Mouse (Mus musculus) v-Abl transformed pro-B cells (cell line): Measurements from ENCODE around the gene Ints4.

Experiments
- in situ Hi-C, 2 experiments: fragments of 400-800 bp; cut with MboI; formaldehyde crosslinking; loops; one replicate each; pipeline ENCODE4 v1.15.1; 2025; ENCODE audit not compliant: unreplicated experiment in 2 of 2

Ints4 gene

GRCm38 (mm10) chr7:97519935-97520334 lies 39.2 kb downstream of the Ints4 start:
- in situ Hi-C loops, result no loop called here

GRCm38 (mm10) chr7:97535531-97535930 lies 54.8 kb downstream of the Ints4 start:
- in situ Hi-C loops, result no loop called here

GRCm38 (mm10) chr7:97536571-97536970 lies 55.8 kb downstream of the Ints4 start:
- in situ Hi-C loops, result no loop called here

- in situ Hi-C loops, result no loop called here
These were observed 65.7 kb downstream of the Ints4 start for GRCm38 (mm10) chr7:97546462-97546861.

- in situ Hi-C loops, result no loop called here
These were observed 68.5 kb downstream of the Ints4 start for GRCm38 (mm10) chr7:97549301-97549700.

GRCm38 (mm10) chr7:97550673-97551072 lies 69.9 kb downstream of the Ints4 start:
- in situ Hi-C loops, result loop anchor here in 1 of 2 experiments (25.0 kb wide), 1 partner anchor 113 kb away; no protein-coding TSS in a partner anchor

- in situ Hi-C loops, result loop anchor here in 1 of 2 experiments (25.0 kb wide), 1 partner anchor 126 kb away; no protein-coding TSS in a partner anchor
These were observed 82.8 kb downstream of the Ints4 start for GRCm38 (mm10) chr7:97563576-97563975.

GRCm38 (mm10) chr7:97569372-97569771 lies 88.6 kb downstream of the Ints4 start:
- in situ Hi-C loops, result loop anchor here in 1 of 2 experiments (25.0 kb wide), 1 partner anchor 132 kb away; no protein-coding TSS in a partner anchor

- in situ Hi-C loops, result loop anchor here (10.0 to 25.0 kb wide), 3 partner anchors 124 to 146 kb away; partner anchors contain the start of gene Clns1a (in 1 of the 2)
These were observed 89.6 kb downstream of the Ints4 start for GRCm38 (mm10) chr7:97570389-97570788.

GRCm38 (mm10) chr7:97578361-97579066 lies 97.8 kb downstream of the Ints4 start:
- in situ Hi-C loops, result loop anchor here in 1 of 2 experiments (5.0 to 10.0 kb wide), 3 partner anchors 96 to 154 kb away; partner anchors contain the start of genes Clns1a and Ints4

GRCm38 (mm10) chr7:97579067-97579975 lies 98.6 kb downstream of the Ints4 start, which contains the start of the genes Aamdc and Rsf1:
Gene Aamdc, minus strand, starts transcription at chr7:97579497.
Gene Rsf1, plus strand, starts transcription at chr7:97579889.
- in situ Hi-C loops, result loop anchor here in 1 of 2 experiments (5.0 to 10.0 kb wide), 3 partner anchors 97 to 155 kb away; partner anchors contain the start of genes Clns1a and Ints4

GRCm38 (mm10) chr7:97579976-97580842 lies 99.5 kb downstream of the Ints4 start:
- in situ Hi-C loops, result loop anchor here in 1 of 2 experiments (5.0 to 10.0 kb wide), 4 partner anchors 95 to 155 kb away; partner anchors contain the start of genes Clns1a and Ints4

GRCm38 (mm10) chr7:97580843-97581214 lies 100.1 kb downstream of the Ints4 start:
- in situ Hi-C loops, result loop anchor here in 1 of 2 experiments (10.0 kb wide), 1 partner anchor 94 kb away; no protein-coding TSS in a partner anchor

GRCm38 (mm10) chr7:97588506-97588905 lies 107.8 kb downstream of the Ints4 start:
- in situ Hi-C loops, result loop anchor here (5.0 to 10.0 kb wide), 2 partner anchors 86 to 106 kb away; partner anchors contain the start of gene Ints4 (in 1 of the 2)

- in situ Hi-C loops, result no loop called here
These were observed 109.7 kb downstream of the Ints4 start for GRCm38 (mm10) chr7:97590488-97590887.
